Mouse (Mus musculus): ENCODE measurements around the gene Tppp2.

Tppp2 gene

DNA sequence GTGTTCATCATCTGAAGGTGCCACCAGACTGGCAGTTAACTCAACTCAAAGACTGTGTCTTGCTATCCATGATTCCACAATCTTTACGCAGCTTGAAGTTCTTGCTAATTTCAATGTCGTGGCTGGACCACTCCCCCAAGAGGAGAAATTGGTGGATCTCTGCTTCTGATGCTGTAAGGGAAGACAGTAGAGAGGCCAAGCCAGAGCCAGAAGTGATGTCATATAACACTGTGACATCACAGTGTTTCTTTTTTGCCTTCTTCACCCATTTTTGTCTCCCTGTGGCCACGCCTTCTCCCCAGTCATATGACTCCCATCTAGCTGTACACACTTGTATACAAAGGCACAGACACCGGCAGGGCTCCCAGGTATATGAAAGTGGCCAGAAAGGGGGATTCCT, at the start of gene Tppp2:
Gene Tppp2, plus strand, starts transcription at position 301 of the 400 bp plus-strand sequence.
- POLR2A ChIA-PET: interaction anchor here in 3 of 4 experiments (0.6 to 1.6 kb wide), 6 partner anchors 13 to 186 kb away, joined by 3 to 5 read pairs (median 3); partner anchors contain the start of genes Arhgef40 (in 1 of the 3) and Hnrnpc (in 1 of the 3)

DNA sequence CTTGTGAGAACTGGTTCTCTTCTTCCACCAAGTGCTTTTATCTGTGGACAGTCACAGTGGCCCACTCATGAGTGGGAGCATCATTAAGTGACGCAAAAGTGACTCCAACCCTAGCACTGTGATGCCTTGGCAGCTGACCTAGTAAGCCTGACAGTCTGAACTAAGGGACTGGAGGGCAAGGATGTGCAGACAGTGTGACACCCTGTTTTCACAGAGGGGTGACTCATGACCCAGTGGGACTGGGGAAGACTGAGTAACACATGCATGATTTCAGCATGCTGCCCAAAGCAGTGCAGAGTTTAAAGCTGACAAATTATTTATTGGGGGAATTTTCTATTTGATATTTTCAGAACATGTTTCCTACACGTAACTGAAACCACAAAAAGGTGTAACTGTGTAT, 47.5 kb upstream of the Tppp2 start:
- ChIA-PET POLR2A (interaction anchor here in 1 of 4 experiments (2.0 kb wide), 1 partner anchor 13 kb away, joined by 7 read pairs; no protein-coding TSS in a partner anchor), CTCF (interaction anchor here in 1 of 4 experiments (0.6 kb wide), 1 partner anchor 374 kb away, joined by 5 read pairs; no protein-coding TSS in a partner anchor)

More for the DNA sequence above, at the start of gene Tppp2:
- CTCF ChIA-PET: interaction anchor here in 3 of 4 experiments (0.6 to 1.2 kb wide), 4 partner anchors 14 to 99 kb away, joined by 3 to 4 read pairs (median 4); partner anchors contain the start of gene Tmem253 (in 1 of the 3)

- CTCF ChIA-PET: interaction anchor here in 1 of 4 experiments (0.6 kb wide), 1 partner anchor 391 kb away, joined by 3 read pairs; no protein-coding TSS in a partner anchor
- POLR2A ChIA-PET: interaction anchor here in 1 of 4 experiments (2.0 kb wide), 1 partner anchor 12 kb away, joined by 7 read pairs; no protein-coding TSS in a partner anchor
These were observed 46.5 kb upstream of the Tppp2 start for GRCm38 (mm10) chr14:51871741-51872140.

DNA sequence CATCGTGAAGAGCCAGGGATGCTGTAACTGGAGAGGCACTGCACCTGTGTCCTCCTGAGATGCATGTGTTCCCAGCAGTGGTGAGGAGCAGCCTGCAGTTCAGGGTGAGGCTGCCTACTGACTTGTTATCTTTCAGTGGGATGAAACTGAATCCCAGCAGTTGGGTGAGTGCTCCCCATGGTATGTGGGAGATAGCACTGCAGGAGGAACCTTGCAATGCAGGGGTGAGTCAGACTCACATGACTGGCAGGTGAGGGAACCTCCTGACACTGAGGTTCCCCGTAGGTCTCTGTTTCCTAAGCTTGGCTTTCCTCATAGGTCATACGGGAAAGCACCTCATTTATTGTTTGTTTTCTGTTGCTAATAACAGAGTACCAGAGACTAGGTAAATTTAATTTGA, 40.7 kb upstream of the Tppp2 start:
- POLR2A ChIA-PET: interaction anchor here in 2 of 4 experiments (0.6 to 1.7 kb wide), 6 partner anchors 26 to 226 kb away, joined by 3 to 5 read pairs (median 4); partner anchors contain the start of genes Hnrnpc (in 2 of the 2) and Zfp219 (in 1 of the 2)
- CTCF ChIA-PET: interaction anchor here in 1 of 4 experiments (0.6 kb wide), 1 partner anchor 16 kb away, joined by 4 read pairs; no protein-coding TSS in a partner anchor

DNA sequence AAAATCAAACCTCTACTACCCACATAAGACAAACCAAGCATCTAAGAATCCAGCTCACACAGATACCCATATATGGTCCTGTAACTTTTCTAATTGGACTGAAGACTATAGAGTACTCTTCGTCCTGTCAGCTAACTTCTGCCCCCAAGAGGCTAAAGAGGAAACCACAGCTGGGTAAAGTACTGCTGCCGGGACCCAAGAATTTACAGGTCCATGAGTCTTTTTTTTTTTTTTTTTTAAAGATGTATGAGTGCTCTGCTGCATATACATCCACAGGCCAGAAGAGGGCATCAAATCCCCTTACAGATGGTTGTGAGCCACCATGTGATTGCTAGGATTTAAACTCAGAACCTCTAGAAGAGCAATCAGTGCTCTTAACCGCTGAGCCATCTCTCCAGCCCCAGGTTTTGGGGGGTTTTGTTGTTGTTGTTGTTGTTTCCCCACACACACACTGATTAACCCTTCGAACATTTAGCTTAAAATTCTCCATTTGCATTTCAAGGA, 34.6 kb upstream of the Tppp2 start:
- CTCF ChIA-PET: interaction anchor here (0.6 to 2.3 kb wide), 43 partner anchors 8 to 887 kb away, joined by 3 to 17 read pairs (median 4); partner anchors contain the start of gene Slc39a2 (in 2 of the 4)
- POLR2A ChIA-PET: interaction anchor here (0.6 to 3.5 kb wide), 54 partner anchors 9 to 959 kb away, joined by 3 to 22 read pairs (median 5); partner anchors contain the start of genes Hnrnpc (in 2 of the 4), Ndrg2 (in 2 of the 4), Rab2b (in 2 of the 4) and Tox4 (in 2 of the 4)

DNA sequence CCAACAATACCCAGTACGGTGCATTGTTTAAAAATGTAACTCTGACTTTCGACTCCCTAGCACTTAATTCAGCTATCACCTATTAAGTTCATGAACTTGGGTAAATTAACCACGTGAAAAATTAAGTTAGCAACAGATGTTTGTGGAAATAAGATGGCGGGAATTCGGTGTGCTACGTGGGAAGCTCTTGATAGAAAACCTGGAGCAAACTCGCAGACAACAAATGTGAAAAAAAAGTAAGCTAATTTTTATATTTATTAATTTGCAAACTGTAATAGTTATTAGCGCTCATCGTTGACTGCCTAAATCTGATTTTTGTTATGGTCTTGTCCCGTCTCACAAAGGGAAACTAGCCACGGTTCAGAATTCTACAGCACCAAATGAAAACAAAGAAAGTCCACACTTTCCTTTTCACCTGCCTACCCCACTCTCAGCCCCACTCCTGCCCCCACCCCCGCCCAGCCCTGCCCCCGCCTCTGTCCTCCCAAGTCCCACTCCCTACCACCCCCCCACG, 34.1 kb upstream of the Tppp2 start:
- POLR2A ChIA-PET: interaction anchor here (0.5 to 3.5 kb wide), 56 partner anchors 9 to 960 kb away, joined by 3 to 22 read pairs (median 5); partner anchors contain the start of genes Zfp219 (in 3 of the 4), Hnrnpc (in 2 of the 4), Ndrg2 (in 2 of the 4) and Rab2b (in 2 of the 4)

DNA sequence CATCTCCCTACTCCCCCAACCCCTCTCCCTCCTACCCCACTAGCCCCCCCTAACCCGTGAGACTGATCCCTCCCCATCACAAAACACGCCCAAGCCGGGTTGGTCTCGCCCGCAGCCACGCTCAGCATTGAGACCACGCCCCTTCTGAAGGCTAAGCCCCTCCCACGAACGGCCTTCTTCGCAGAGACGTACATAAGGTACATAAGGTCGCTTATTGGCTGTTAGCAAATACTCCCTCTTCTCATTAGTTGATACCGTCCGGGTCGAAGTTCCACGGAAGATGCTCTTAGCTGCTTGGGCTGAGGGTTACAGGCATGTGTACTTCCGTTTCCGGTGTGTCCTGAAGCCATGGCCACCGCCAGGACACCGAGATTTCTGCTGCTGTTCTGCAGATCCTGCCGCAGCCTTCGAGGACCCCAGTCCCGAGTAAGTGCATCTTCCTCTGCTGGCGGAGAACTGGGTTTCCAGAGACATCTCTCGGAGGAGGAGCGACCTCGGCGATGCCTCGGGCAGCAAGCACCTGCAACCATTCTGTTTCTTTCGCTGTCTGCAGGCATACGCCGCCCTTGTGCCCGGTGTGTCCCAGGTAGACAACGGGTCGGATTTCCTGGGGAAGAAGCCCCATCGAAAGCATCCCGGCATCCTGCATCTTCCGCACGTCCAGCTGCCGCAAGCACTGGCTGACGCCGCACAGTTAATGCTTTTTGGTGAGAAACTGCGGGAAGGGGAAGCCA, 33.5 kb upstream of the Tppp2 start, which contains the start of gene Mettl17:
Gene Mettl17, plus strand, starts transcription at position 245 of the 734 bp plus-strand sequence.
- POLR2A ChIA-PET: interaction anchor here (0.5 to 3.5 kb wide), 45 partner anchors 8 to 795 kb away, joined by 3 to 22 read pairs (median 6); partner anchors contain the start of genes Zfp219 (in 3 of the 4), Hnrnpc (in 2 of the 4), Ndrg2 (in 1 of the 4) and Rab2b (in 1 of the 4)
- CTCF ChIA-PET: interaction anchor here (0.6 to 2.3 kb wide), 14 partner anchors 8 to 336 kb away, joined by 3 to 16 read pairs (median 6); partner anchors contain the start of gene Slc39a2 (in 1 of the 4)

More for the DNA sequence above, 34.1 kb upstream of the Tppp2 start:
- CTCF ChIA-PET: interaction anchor here (0.6 to 2.3 kb wide), 27 partner anchors 9 to 335 kb away, joined by 3 to 17 read pairs (median 5); partner anchors contain the start of gene Slc39a2 (in 2 of the 4)

DNA sequence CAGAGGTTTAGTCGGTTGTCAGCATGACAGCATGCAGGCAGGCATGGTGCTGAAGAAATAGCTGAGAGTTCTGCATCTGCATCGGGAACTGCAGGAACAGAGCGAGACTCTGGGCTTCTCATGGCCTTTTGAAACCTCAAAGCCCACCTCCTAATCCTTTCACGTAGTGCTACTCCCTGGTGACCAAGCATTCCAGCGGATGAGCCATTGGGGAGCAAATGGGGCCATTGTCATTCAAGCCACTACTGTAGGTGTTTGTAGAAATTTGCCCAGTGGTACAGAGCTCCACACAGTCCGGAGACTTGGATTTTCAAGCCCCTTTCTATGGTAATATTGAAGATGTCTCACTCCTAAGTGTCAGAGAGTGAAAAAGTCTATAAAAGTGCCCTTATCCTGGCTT, 32.2 kb upstream of the Tppp2 start:
- ChIA-PET CTCF (interaction anchor here in 2 of 4 experiments (0.7 kb wide), 2 partner anchors 128 to 309 kb away, joined by 3 to 4 read pairs; no protein-coding TSS in a partner anchor), POLR2A (interaction anchor here in 2 of 4 experiments (0.6 to 3.5 kb wide), 10 partner anchors 9 to 371 kb away, joined by 3 to 22 read pairs (median 4); partner anchors contain the start of genes Chd8 (in 1 of the 2), Hnrnpc (in 1 of the 2) and Ndrg2 (in 1 of the 2))

GRCm38 (mm10) chr14:51889833-51890232, 28.4 kb upstream of the Tppp2 start:
- POLR2A ChIA-PET: interaction anchor here in 2 of 4 experiments (1.0 to 2.3 kb wide), 6 partner anchors 9 to 120 kb away, joined by 3 to 10 read pairs (median 4); no protein-coding TSS in a partner anchor
- CTCF ChIA-PET: interaction anchor here in 2 of 4 experiments (0.5 to 0.8 kb wide), 2 partner anchors 10 to 11 kb away, joined by 3 to 5 read pairs; no protein-coding TSS in a partner anchor

DNA sequence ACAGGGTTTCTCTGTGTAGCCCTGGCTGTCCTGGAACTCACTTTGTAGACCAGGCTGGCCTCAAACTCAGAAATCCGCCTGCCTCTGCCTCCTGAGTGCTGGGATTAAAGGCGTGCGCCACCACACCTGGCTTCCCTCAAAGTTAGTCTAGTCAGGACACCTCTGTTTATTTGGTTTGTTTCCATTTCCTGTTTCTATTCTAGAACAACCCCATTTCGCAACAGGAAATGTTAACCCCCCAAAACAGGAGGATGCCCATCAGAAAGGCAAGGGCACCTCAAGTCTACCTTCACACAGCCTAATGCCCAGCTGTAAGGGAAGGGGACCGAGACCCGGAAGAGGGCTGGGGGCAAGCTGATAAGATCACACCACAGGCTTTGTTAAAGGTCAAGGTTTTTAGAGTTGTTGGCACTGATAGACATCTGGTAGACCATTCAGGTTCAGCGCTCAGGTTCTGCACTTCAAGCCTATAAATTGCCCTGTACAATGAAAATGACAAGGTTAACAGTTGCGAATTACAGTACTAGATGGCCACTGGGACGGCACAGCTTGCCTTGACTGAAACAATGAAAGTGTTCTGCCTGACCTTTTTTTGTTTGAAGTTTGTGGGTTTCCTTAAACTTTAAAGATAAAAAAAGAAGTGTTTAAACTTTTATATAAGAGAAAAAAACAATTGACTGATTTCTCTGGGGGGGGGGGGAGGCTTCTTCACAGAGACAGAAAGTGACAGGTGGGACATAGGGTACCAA, 25.9 kb upstream of the Tppp2 start, which contains the start of gene Slc39a2:
Gene Slc39a2, plus strand, starts transcription at position 699 of the 749 bp plus-strand sequence.
- CTCF ChIA-PET: interaction anchor here in 3 of 4 experiments (0.6 to 2.8 kb wide), 6 partner anchors 8 to 127 kb away, joined by 3 to 33 read pairs (median 5); no protein-coding TSS in a partner anchor
- POLR2A ChIA-PET: interaction anchor here in 3 of 4 experiments (0.5 to 2.8 kb wide), 15 partner anchors 8 to 450 kb away, joined by 3 to 8 read pairs (median 4); partner anchors contain the start of genes Mettl17 (in 1 of the 3) and Zfp219 (in 1 of the 3)

DNA sequence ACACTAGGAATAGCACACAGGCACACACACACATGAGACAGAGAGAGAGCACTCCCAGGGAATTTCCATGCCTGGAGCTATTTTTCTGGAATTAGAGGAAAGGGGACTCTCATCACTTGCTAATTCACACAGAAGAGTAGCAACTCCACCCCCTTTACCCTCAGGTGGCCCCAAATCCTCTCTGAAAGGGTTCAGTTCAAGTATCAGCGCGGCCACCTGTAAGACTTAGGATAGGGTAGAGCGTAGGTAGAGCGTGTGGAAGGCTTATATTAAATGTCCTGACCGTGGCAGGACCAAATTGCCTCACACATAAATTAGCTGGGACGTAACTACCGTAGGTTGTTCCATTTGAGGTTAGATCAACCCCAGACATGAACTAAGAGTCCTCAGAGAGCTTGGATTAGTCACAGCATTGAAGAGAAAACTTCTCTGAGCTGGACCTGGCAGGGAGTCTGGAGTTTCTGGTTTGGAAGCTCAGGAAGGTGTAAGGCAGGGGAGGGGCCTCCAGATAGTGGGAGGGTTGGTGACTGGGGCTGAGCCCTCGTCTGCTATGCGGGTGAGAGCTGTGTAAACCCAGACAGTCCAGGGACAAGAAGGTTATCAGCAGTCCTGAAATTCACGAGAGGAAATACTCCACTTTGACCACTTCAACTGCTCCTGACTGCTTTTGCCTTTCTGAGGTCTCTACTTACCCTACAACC, 25.0 kb upstream of the Tppp2 start:
- CTCF ChIA-PET: interaction anchor here (0.5 to 2.8 kb wide), 9 partner anchors 9 to 985 kb away, joined by 3 to 33 read pairs (median 3); no protein-coding TSS in a partner anchor
- POLR2A ChIA-PET: interaction anchor here (0.5 to 2.8 kb wide), 22 partner anchors 9 to 430 kb away, joined by 3 to 12 read pairs (median 4); partner anchors contain the start of genes Mettl17 (in 3 of the 4), Hnrnpc (in 1 of the 4) and Zfp219 (in 1 of the 4)

- CTCF ChIA-PET: interaction anchor here in 2 of 4 experiments (0.5 to 2.8 kb wide), 7 partner anchors 10 to 986 kb away, joined by 3 to 12 read pairs (median 3); no protein-coding TSS in a partner anchor
- POLR2A ChIA-PET: interaction anchor here in 3 of 4 experiments (0.6 to 2.5 kb wide), 18 partner anchors 10 to 423 kb away, joined by 3 to 12 read pairs (median 4); partner anchors contain the start of genes Mettl17 (in 2 of the 3), Hnrnpc (in 1 of the 3), Ndrg2 (in 1 of the 3) and Zfp219 (in 1 of the 3)
These were observed 24.4 kb upstream of the Tppp2 start for GRCm38 (mm10) chr14:51893809-51894208.

DNA sequence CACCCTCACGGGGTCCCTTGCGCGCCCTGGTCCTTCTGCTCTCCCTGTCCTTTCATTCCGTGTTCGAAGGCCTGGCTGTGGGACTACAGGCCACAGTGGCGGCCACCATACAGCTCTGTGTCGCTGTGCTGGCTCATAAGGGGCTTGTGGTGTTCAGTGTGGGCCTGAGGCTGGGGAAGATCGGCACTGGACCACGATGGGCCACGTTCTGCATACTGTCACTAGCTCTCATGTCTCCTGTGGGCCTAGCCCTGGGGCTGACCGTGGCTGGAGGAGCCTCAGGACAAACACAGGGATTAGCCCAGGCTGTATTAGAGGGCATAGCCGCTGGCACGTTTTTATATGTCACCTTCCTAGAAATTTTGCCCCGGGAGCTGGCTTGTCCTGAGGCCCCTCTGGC, 23.2 kb upstream of the Tppp2 start:
- ChIA-PET CTCF (interaction anchor here in 1 of 4 experiments (0.9 to 2.8 kb wide), 3 partner anchors 8 to 17 kb away, joined by 3 to 12 read pairs (median 5); no protein-coding TSS in a partner anchor), POLR2A (interaction anchor here in 3 of 4 experiments (0.7 to 2.5 kb wide), 12 partner anchors 9 to 209 kb away, joined by 3 to 12 read pairs (median 3); partner anchors contain the start of genes Mettl17 (in 2 of the 3), Zfp219 (in 2 of the 3), Hnrnpc (in 1 of the 3) and Ndrg2 (in 1 of the 3))

GRCm38 (mm10) chr14:51896019-51896418, 22.2 kb upstream of the Tppp2 start:
- ChIA-PET CTCF (interaction anchor here in 2 of 4 experiments (0.6 to 0.8 kb wide), 3 partner anchors 9 to 443 kb away, joined by 3 to 10 read pairs (median 4); no protein-coding TSS in a partner anchor), POLR2A (interaction anchor here in 3 of 4 experiments (0.7 to 1.3 kb wide), 4 partner anchors 11 to 214 kb away, joined by 3 to 6 read pairs (median 3); partner anchors contain the start of gene Mettl17 (in 2 of the 3))
